Mouse (Mus musculus) Muller cell, postnatal 12 days (primary cell): ENCODE data around the gene Pcdh15.
A peak's percentile ranks its signal among the peaks of the same experiment; 100 is the strongest.

Experiments used
- DNase-seq: peaks from one replicate; pipeline ENCODE4 v3.0.0-alpha.2; 2015; ENCODE audit errors: inconsistent ontology term

Gene Pcdh15

GRCm38 (mm10) chr10:73098966-73099845 is at the start of gene Pcdh15:
Pcdh15 (plus strand) TSS chr10:73099342.
- DNase-seq = peak; percentile 50

GRCm38 (mm10) chr10:73052074-73052473 is 47.1 kb upstream of the Pcdh15 start:
- no peak for DNase-seq

GRCm38 (mm10) chr10:73059726-73060230 is 39.4 kb upstream of the Pcdh15 start:
- peak; percentile 52 for DNase-seq

GRCm38 (mm10) chr10:73086703-73087102 is 12.4 kb upstream of the Pcdh15 start:
- no peak for DNase-seq

GRCm38 (mm10) chr10:73096531-73097135 is 2.5 kb upstream of the Pcdh15 start:
- DNase-seq = peak; percentile 32

- no peak for DNase-seq
Observed at GRCm38 (mm10) chr10:73097176-73097575, 2.0 kb upstream of the Pcdh15 start.

GRCm38 (mm10) chr10:73097979-73098378 is 1.2 kb upstream of the Pcdh15 start:
- DNase-seq = peak; percentile 26

GRCm38 (mm10) chr10:73099846-73100241 is 702 bp downstream of the Pcdh15 start:
- no peak for DNase-seq

GRCm38 (mm10) chr10:73103383-73103994 is 4.3 kb downstream of the Pcdh15 start:
- DNase-seq = no peak

GRCm38 (mm10) chr10:73105893-73106292 is 6.8 kb downstream of the Pcdh15 start:
- DNase-seq = no peak

- no peak for DNase-seq
Observed at GRCm38 (mm10) chr10:73137985-73138384, 38.8 kb downstream of the Pcdh15 start.

- no peak for DNase-seq
Observed at GRCm38 (mm10) chr10:73147543-73147942, 48.4 kb downstream of the Pcdh15 start.

GRCm38 (mm10) chr10:73147978-73148377 is 48.8 kb downstream of the Pcdh15 start:
- DNase-seq = no peak

GRCm38 (mm10) chr10:73154544-73154943 is 55.4 kb downstream of the Pcdh15 start:
- DNase-seq = no peak

GRCm38 (mm10) chr10:73161757-73162156 is 62.6 kb downstream of the Pcdh15 start:
- DNase-seq = no peak

- no peak for DNase-seq
Observed at GRCm38 (mm10) chr10:73216001-73216400, 116.9 kb downstream of the Pcdh15 start.

GRCm38 (mm10) chr10:73242294-73242693 is 143.2 kb downstream of the Pcdh15 start:
- DNase-seq = peak; percentile 4

- no peak for DNase-seq
Observed at GRCm38 (mm10) chr10:73280438-73280837, 181.3 kb downstream of the Pcdh15 start.

- DNase-seq = no peak
Observed at GRCm38 (mm10) chr10:73296456-73296855, 197.3 kb downstream of the Pcdh15 start.

- no peak for DNase-seq
Observed at GRCm38 (mm10) chr10:73301951-73302350, 202.8 kb downstream of the Pcdh15 start.

GRCm38 (mm10) chr10:73306677-73307076 is 207.5 kb downstream of the Pcdh15 start:
- no peak for DNase-seq

GRCm38 (mm10) chr10:73326861-73327260 is 227.7 kb downstream of the Pcdh15 start:
- no peak for DNase-seq
